17 mouse cellular contexts compared by ENCODE assay signal in the genomic region with DNA sequence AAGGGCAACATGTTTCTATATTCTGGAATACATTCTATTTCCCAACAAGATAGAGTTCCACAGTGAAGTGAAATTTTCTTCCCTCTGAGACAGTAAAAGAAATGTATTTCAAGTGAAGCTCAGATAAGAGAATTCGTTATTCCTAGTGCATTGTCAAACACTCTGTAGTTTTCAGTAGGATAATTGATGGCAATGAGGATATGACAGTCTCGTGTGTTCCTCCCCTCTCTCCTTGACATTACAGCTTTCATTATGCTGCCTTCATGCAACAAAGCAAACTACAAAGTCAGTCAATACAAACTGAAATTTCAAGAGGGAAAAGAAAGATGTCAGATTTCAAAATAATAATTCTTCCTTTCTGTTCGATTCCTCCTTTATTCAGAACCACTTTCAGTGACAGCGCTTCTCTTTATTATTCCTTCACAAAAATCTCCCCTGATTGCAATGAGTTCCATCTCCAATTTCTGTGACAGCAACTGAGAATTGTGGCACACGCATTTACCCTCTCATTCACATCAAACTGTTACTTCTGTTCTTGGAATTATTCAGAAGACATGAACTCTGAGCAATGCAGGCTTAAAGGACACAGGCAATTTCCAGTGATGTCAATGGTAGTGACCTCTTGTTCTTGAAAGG.
A peak's percentile ranks its signal among the peaks of the same experiment; 100 is the strongest.
DNase-seq lines count a peak whose midpoint lies in the region; ATAC-seq and TF ChIP-seq lines count a peak whose summit lies in the region.
"Had no signal": no experiment of that assay in that cellular context is flagged by ENCODE, and none has a peak within 500 bp of the region (broad histone marks: within the 10 kb centered on the region; RNA-seq: fewer than 3 reads in every experiment).

No protein-coding gene starts in this region.

- DNase-seq in forebrain, embryonic 10.5 days (ENCODE audit: extremely low spot score, low spot score): no peak
- DNase-seq in forebrain, postnatal 0 days: peak; percentile 7
- no peak for DNase-seq in forebrain, embryonic 11.5 days (ENCODE audit: low spot score)
- peak; percentile 53 for DNase-seq in brain, embryonic 14.5 days (ENCODE audit: low read depth)
- DNase-seq in brain, embryonic 18.5 days (ENCODE audit: low read depth, low spot score): peak; percentile 2
- DNase-seq: adrenal gland, adult 8-10 months; adrenal gland, postnatal 14 days; adrenal gland, postnatal 36 days; cerebellum, adult 11-12 months; cerebellum, adult 2 months; cerebellum, adult 9-10 months; cerebellum, postnatal 10 days; cerebellum, postnatal 25 days had no signal

- WGBS in forebrain, embryonic 15.5 days: 73% methylated on average over 5 of the region's 5 CpGs
- 89% methylated on average over 5 of the region's 5 CpGs for WGBS in forebrain, embryonic 10.5 days
- 67% methylated on average over 5 of the region's 5 CpGs for WGBS in forebrain, postnatal 0 days
- 82% methylated on average over 5 of the region's 5 CpGs for WGBS in forebrain, embryonic 11.5 days

- no peak overlapping the region for H3K27ac ChIP-seq in forebrain, embryonic 15.5 days (replicated peaks)
- no peak overlapping the region for H3K27ac ChIP-seq in forebrain, embryonic 10.5 days
- H3K27ac ChIP-seq in forebrain, postnatal 0 days (ENCODE audit: low read depth, low read length): no peak overlapping the region
- H3K27ac ChIP-seq in forebrain, embryonic 11.5 days (ENCODE audit: low read depth, low read length): no peak overlapping the region
- H3K27ac ChIP-seq: embryonic facial prominence, embryonic 10.5 days; embryonic facial prominence, embryonic 12.5 days had no signal

- H3K4me2 ChIP-seq in forebrain, embryonic 15.5 days (replicated peaks): no peak overlapping the region
- no peak overlapping the region for H3K4me2 ChIP-seq in forebrain, postnatal 0 days (ENCODE audit: low read depth)
- H3K4me2 ChIP-seq in forebrain, embryonic 11.5 days (ENCODE audit: low read depth, low read length, severe bottlenecking): no peak overlapping the region
- H3K4me2 ChIP-seq: embryonic facial prominence, embryonic 12.5 days had no signal

- H3K36me3 ChIP-seq in forebrain, embryonic 15.5 days: no peaks in the 10 kb centered on the region
- H3K36me3 ChIP-seq in forebrain, embryonic 10.5 days (replicated peaks): no peaks in the 10 kb centered on the region
- no peaks in the 10 kb centered on the region for H3K36me3 ChIP-seq in forebrain, postnatal 0 days (ENCODE audit: insufficient read depth)
- no peaks in the 10 kb centered on the region for H3K36me3 ChIP-seq in forebrain, embryonic 11.5 days (ENCODE audit: control insufficient read depth, insufficient read depth, low read length)
- H3K36me3 ChIP-seq: embryonic facial prominence, embryonic 10.5 days; embryonic facial prominence, embryonic 12.5 days had no signal

- H3K27me3 ChIP-seq in forebrain, embryonic 15.5 days: no peaks in the 10 kb centered on the region
- H3K27me3 ChIP-seq in forebrain, embryonic 10.5 days (ENCODE audit: poor library complexity, severe bottlenecking): no peaks in the 10 kb centered on the region
- no peaks in the 10 kb centered on the region for H3K27me3 ChIP-seq in forebrain, postnatal 0 days (ENCODE audit: insufficient read depth, low read length)
- no peaks in the 10 kb centered on the region for H3K27me3 ChIP-seq in forebrain, embryonic 11.5 days (ENCODE audit: control insufficient read depth, insufficient read depth, low read length)
- H3K27me3 ChIP-seq: embryonic facial prominence, embryonic 12.5 days had no signal

- no peak overlapping the region for H3K4me3 ChIP-seq in forebrain, embryonic 15.5 days
- no peak overlapping the region for H3K4me3 ChIP-seq in forebrain, embryonic 10.5 days
- H3K4me3 ChIP-seq in forebrain, postnatal 0 days (ENCODE audit: low read depth, low read length): no peak overlapping the region
- H3K4me3 ChIP-seq in forebrain, embryonic 11.5 days (ENCODE audit: low read depth, low read length): no peak overlapping the region
- H3K4me3 ChIP-seq: embryonic facial prominence, embryonic 10.5 days; embryonic facial prominence, embryonic 12.5 days had no signal

- TF ChIP-seq CTCF in forebrain, postnatal 0 days (IDR thresholded peaks at IDR 0.05; ENCODE audit: low read depth): no peak
- no peak for TF ChIP-seq CTCF in brain, embryonic 14.5 days (IDR thresholded peaks at IDR 0.05; ENCODE audit: borderline replicate concordance, extremely low read depth, insufficient read depth, insufficient read length)

- ATAC-seq in forebrain, embryonic 15.5 days (replicated peaks): 0 out of 2 replicates have a peak, but pooled peaks have one; percentile 41
- ATAC-seq in forebrain, postnatal 0 days: peak; percentile 93; the same call in 1 of the 2 replicates
- no peak for ATAC-seq in forebrain, embryonic 11.5 days (replicated peaks; ENCODE audit: low FRiP score)
- ATAC-seq in activated CD4-positive, CD25-positive, alpha-beta regulatory T cell, adult 4 months: no peak

- H3K9ac ChIP-seq in forebrain, embryonic 15.5 days (replicated peaks): no peak overlapping the region
- H3K9ac ChIP-seq in forebrain, postnatal 0 days: no peak overlapping the region
- H3K9ac ChIP-seq in forebrain, embryonic 11.5 days (ENCODE audit: low read length): no peak overlapping the region
- H3K9ac ChIP-seq: embryonic facial prominence, embryonic 12.5 days had no signal

- H3K9me3 ChIP-seq in forebrain, embryonic 15.5 days: peaks cover 4% of the 10 kb centered on the region; the same call in 1 of the 2 replicates
- no peaks in the 10 kb centered on the region; the same call in 1 of the 2 replicates for H3K9me3 ChIP-seq in forebrain, embryonic 10.5 days
- no peaks in the 10 kb centered on the region for H3K9me3 ChIP-seq in forebrain, postnatal 0 days (ENCODE audit: low read length)
- H3K9me3 ChIP-seq in forebrain, embryonic 11.5 days (ENCODE audit: control insufficient read depth, low read length): no peaks in the 10 kb centered on the region; the same call in 1 of the 2 replicates
- H3K9me3 ChIP-seq: embryonic facial prominence, embryonic 12.5 days had no signal

- no peaks in the 10 kb centered on the region for H3K4me1 ChIP-seq in forebrain, embryonic 15.5 days
- no peaks in the 10 kb centered on the region for H3K4me1 ChIP-seq in forebrain, embryonic 10.5 days
- H3K4me1 ChIP-seq in forebrain, postnatal 0 days (ENCODE audit: insufficient read depth): no peaks in the 10 kb centered on the region
- no peaks in the 10 kb centered on the region for H3K4me1 ChIP-seq in forebrain, embryonic 11.5 days (replicated peaks; ENCODE audit: control insufficient read depth, insufficient read depth, low read length)
- H3K4me1 ChIP-seq: embryonic facial prominence, embryonic 10.5 days; embryonic facial prominence, embryonic 12.5 days had no signal

- TF ChIP-seq POLR2A in brain, embryonic 14.5 days (IDR thresholded peaks at IDR 0.05; ENCODE audit: borderline replicate concordance, extremely low read depth, insufficient read depth, insufficient read length, poor library complexity, severe bottlenecking): no peak

Comparison
In these comparisons a context has a peak if more than half of its experiments do, and no peak if none do; other contexts are left out.
1. ATAC-seq: peak in forebrain, embryonic 15.5 days (single experiment) and forebrain, postnatal 0 days (single experiment); none in forebrain, embryonic 11.5 days (single experiment) and activated CD4-positive, CD25-positive, alpha-beta regulatory T cell, adult 4 months (single experiment).
2. DNase-seq: peak in forebrain, postnatal 0 days (single experiment), brain, embryonic 14.5 days (single experiment) and brain, embryonic 18.5 days (single experiment); none in forebrain, embryonic 10.5 days (single experiment) and forebrain, embryonic 11.5 days (single experiment).